Mouse (Mus musculus): Measurements from ENCODE around the gene Olfr146. TPM values are rescaled to one million over a fixed set of nuclear protein-coding genes. Genes with fewer than 3 reads are reported as not detected.

The Olfr146 gene
- polyA plus RNA-seq (2015; fragmentation: Nextera tagmentation; extraction: Ambion mirVana): not detected in 2 replicates

DNA sequence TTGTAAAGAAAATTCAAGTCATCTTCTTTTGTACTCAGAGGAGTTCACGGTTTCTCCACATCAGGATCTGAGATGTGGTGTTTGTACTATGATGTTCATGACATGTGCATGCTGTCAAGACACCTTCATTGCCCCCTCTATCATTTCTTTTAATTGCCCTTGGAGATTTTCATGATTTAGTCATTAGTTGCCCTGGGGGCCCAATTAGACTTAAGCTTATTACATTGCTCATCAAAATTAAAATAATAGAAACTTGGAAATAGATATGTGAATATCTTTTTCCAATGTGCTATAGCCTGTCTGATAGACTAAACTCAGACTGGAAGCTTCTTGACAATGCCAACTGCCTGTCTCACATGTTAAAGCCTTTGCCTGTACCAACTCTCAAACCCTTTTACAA lies at the start of gene Olfr146:
TSS of gene Olfr146 (minus strand) at position 101 of the 400 bp plus-strand sequence.
- WGBS (ENCODE audit: insufficient replicate concordance): 55% methylated on average over 1 of the region's 1 CpGs
- Histone ChIP-seq H3K27ac (no peak within 1 kb of the TSS), H3K4me1 (replicated peaks) (no peaks in the 10 kb centered on the region), H3K9me3 (replicated peaks) (no peaks in the 10 kb centered on the region), H3K27me3 (no peaks in the 10 kb centered on the region), H3K4me3 (replicated peaks) (no peak within 1 kb of the TSS), H3K9ac (no peak within 1 kb of the TSS), H3K4me2 (no peak within 1 kb of the TSS), H3K36me3 (no peaks in the 10 kb centered on the region)
- ATAC-seq (ENCODE audit: low read depth) (no peak), DNase-seq (no peak)

GRCm38 (mm10) chr9:39064851-39065250 lies 41.7 kb upstream of the Olfr146 start, which contains the start of gene Olfr937:
Gene Olfr937 (minus strand): TSS chr9:39064951.
- DNase-seq: no peak
- Histone ChIP-seq H3K27ac (no peak within 1 kb of the TSS), H3K9me3 (replicated peaks) (no peaks in the 10 kb centered on the region), H3K4me1 (replicated peaks) (no peaks in the 10 kb centered on the region), H3K9ac (no peak within 1 kb of the TSS), H3K4me3 (replicated peaks) (no peak within 1 kb of the TSS), H3K27me3 (no peaks in the 10 kb centered on the region), H3K4me2 (no peak within 1 kb of the TSS), H3K36me3 (no peaks in the 10 kb centered on the region)
- no peak for ATAC-seq (ENCODE audit: low read depth)
- 51% methylated on average over 1 of the region's 1 CpGs for WGBS (ENCODE audit: insufficient replicate concordance)

DNA sequence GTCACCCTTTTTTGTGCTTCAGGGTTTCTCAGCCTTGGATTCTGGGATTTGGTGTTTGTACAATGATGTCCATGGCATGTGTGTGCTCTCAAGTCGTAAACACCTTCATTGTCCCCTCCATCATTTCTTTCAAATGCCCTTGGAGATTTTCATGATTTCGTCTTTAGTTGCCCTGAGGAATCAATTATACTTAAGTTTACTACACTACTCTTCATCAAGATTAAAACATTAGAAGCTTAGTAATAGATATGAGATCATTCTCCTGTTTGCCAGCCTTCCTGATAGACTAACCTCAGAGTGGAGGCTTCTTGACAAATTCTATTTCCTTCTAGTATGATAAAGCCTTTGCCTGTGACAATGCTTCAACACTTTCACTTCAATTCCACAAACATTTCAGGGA lies 23.6 kb downstream of the Olfr146 start, which contains the start of gene Olfr935:
TSS of gene Olfr935 (minus strand) at position 101 of the 400 bp plus-strand sequence.
- DNase-seq (no peak), ATAC-seq (ENCODE audit: low read depth) (no peak)
- Histone ChIP-seq H3K4me1 (replicated peaks) (no peaks in the 10 kb centered on the region), H3K9ac (no peak within 1 kb of the TSS), H3K4me3 (replicated peaks) (no peak within 1 kb of the TSS), H3K4me2 (no peak within 1 kb of the TSS), H3K9me3 (replicated peaks) (no peaks in the 10 kb centered on the region), H3K27ac (no peak within 1 kb of the TSS), H3K36me3 (no peaks in the 10 kb centered on the region), H3K27me3 (no peaks in the 10 kb centered on the region)
- WGBS (ENCODE audit: insufficient replicate concordance): 45% methylated on average over 2 of the region's 2 CpGs

- no peak within 1 kb of the TSS for H3K9ac ChIP-seq
- H3K9me3 ChIP-seq (replicated peaks): no peaks in the 10 kb centered on the region
- H3K4me2 ChIP-seq: no peak within 1 kb of the TSS
- DNase-seq: no peak
- no peaks in the 10 kb centered on the region for H3K4me1 ChIP-seq (replicated peaks)
- no peak within 1 kb of the TSS for H3K4me3 ChIP-seq (replicated peaks)
- no peaks in the 10 kb centered on the region for H3K36me3 ChIP-seq
- WGBS (ENCODE audit: insufficient replicate concordance): 72% methylated on average over 2 of the region's 2 CpGs
- H3K27ac ChIP-seq: no peak within 1 kb of the TSS
- H3K27me3 ChIP-seq: no peaks in the 10 kb centered on the region
- ATAC-seq (ENCODE audit: low read depth): no peak
Measured at GRCm38 (mm10) chr9:38988215-38988614, 35.0 kb downstream of the Olfr146 start, which contains the start of gene Olfr934. Gene Olfr934 (minus strand): TSS chr9:38988315.

GRCm38 (mm10) chr9:38972013-38972412 lies 51.2 kb downstream of the Olfr146 start, which contains the start of gene Olfr933:
Gene Olfr933 (plus strand): TSS chr9:38972313.
- ATAC-seq (ENCODE audit: low read depth): no peak
- Histone ChIP-seq H3K9ac (no peak within 1 kb of the TSS), H3K4me3 (replicated peaks) (no peak within 1 kb of the TSS), H3K36me3 (no peaks in the 10 kb centered on the region), H3K27me3 (no peaks in the 10 kb centered on the region), H3K4me1 (replicated peaks) (no peaks in the 10 kb centered on the region), H3K4me2 (no peak within 1 kb of the TSS), H3K9me3 (replicated peaks) (no peaks in the 10 kb centered on the region), H3K27ac (no peak within 1 kb of the TSS)
- no peak for DNase-seq
- 50% methylated on average over 4 of the region's 4 CpGs for WGBS (ENCODE audit: insufficient replicate concordance)

Small RNAs within 50 kb of the gene (microRNA-seq; reads per million reads assigned to microRNA genes)
- gene Gm25529: not detected

Other genes with a start within 250 kb of the Olfr146 start
- not detected in 2 replicates for gene Olfr922, start 208.8 kb downstream of the Olfr146 start, polyA plus RNA-seq (2015; fragmentation: Nextera tagmentation; extraction: Ambion mirVana)
- gene Olfr923, start 196.8 kb downstream of the Olfr146 start, polyA plus RNA-seq (2015; fragmentation: Nextera tagmentation; extraction: Ambion mirVana): not detected in 2 replicates
- gene Olfr924, start 178.9 kb downstream of the Olfr146 start, polyA plus RNA-seq (2015; fragmentation: Nextera tagmentation; extraction: Ambion mirVana): not detected in 2 replicates
- not detected in 2 replicates for gene Olfr26, start 168.3 kb downstream of the Olfr146 start, polyA plus RNA-seq (2015; fragmentation: Nextera tagmentation; extraction: Ambion mirVana)
- gene Olfr926, start 146.3 kb downstream of the Olfr146 start, polyA plus RNA-seq (2015; fragmentation: Nextera tagmentation; extraction: Ambion mirVana): not detected in 2 replicates
- gene Olfr930, start 93.6 kb downstream of the Olfr146 start, polyA plus RNA-seq (2015; fragmentation: Nextera tagmentation; extraction: Ambion mirVana): not detected in 2 replicates
- gene Olfr933, start 51.1 kb downstream of the Olfr146 start, polyA plus RNA-seq (2015; fragmentation: Nextera tagmentation; extraction: Ambion mirVana): not detected in 2 replicates
- not detected in 2 replicates for gene Olfr934, start 35.1 kb downstream of the Olfr146 start, polyA plus RNA-seq (2015; fragmentation: Nextera tagmentation; extraction: Ambion mirVana)
- gene Olfr935, start 23.7 kb downstream of the Olfr146 start, polyA plus RNA-seq (2015; fragmentation: Nextera tagmentation; extraction: Ambion mirVana): not detected in 2 replicates
- not detected in 2 replicates for gene Olfr937, start 41.6 kb upstream of the Olfr146 start, polyA plus RNA-seq (2015; fragmentation: Nextera tagmentation; extraction: Ambion mirVana)
- gene Olfr938, start 55.5 kb upstream of the Olfr146 start, polyA plus RNA-seq (2015; fragmentation: Nextera tagmentation; extraction: Ambion mirVana): not detected in 2 replicates
- not detected in 2 replicates for gene Olfr27, start 104.8 kb upstream of the Olfr146 start, polyA plus RNA-seq (2015; fragmentation: Nextera tagmentation; extraction: Ambion mirVana)
- not detected in 2 replicates for gene Olfr943, start 142.9 kb upstream of the Olfr146 start, polyA plus RNA-seq (2015; fragmentation: Nextera tagmentation; extraction: Ambion mirVana)
- not detected in 2 replicates for gene Olfr944, start 178.5 kb upstream of the Olfr146 start, polyA plus RNA-seq (2015; fragmentation: Nextera tagmentation; extraction: Ambion mirVana)
- not detected in 2 replicates for gene Olfr1537, start 226.6 kb upstream of the Olfr146 start, polyA plus RNA-seq (2015; fragmentation: Nextera tagmentation; extraction: Ambion mirVana)

All from liver, embryonic 13.5 days (tissue).